Mouse (Mus musculus) neural tube, embryonic 14.5 days (tissue): ENCODE results near the gene Taar9. TPM values are rescaled to one million over a fixed set of nuclear protein-coding genes. Genes with fewer than 3 reads are reported as not detected.
"Not testable (repeated sequence)": the region's sequence is repeated elsewhere in the genome, so short reads cannot be mapped to it uniquely, and the experiment has no call there.

Experiments used
- ATAC-seq: fragments of 200-750 bp; cut with Nextera tagmentation; 2 replicates; pipeline ENCODE4 v1.8.0; 2017; ENCODE audit warnings: low read depth, mild to moderate bottlenecking, moderate TSS enrichment, moderate library complexity
- H3K27ac ChIP-seq: fragments of 300-500 bp; sonication (generic); 2 replicates; pipeline ENCODE4 v1.5.1; 2014; ENCODE audit warnings: low read depth, mild to moderate bottlenecking, control low read depth, low read length, moderate library complexity, mixed read lengths
- H3K27me3 ChIP-seq: fragments of 300-500 bp; sonication (generic); 2 replicates; pipeline ENCODE4 v1.6.1; 2014; ENCODE audit warnings: low read length; ENCODE audit not compliant: control insufficient read depth, insufficient read depth
- H3K36me3 ChIP-seq: fragments of 300-500 bp; sonication (generic); 2 replicates; pipeline ENCODE4 v1.6.1; 2014; ENCODE audit warnings: low read length, mixed read lengths; ENCODE audit not compliant: control insufficient read depth, insufficient read depth
- H3K4me1 ChIP-seq: fragments of 300-500 bp; sonication (generic); 2 replicates; pipeline ENCODE4 v1.6.1; 2014; ENCODE audit warnings: low read length; ENCODE audit not compliant: control insufficient read depth, insufficient read depth
- H3K4me2 ChIP-seq: fragments of 300-500 bp; sonication (generic); 2 replicates; pipeline ENCODE4 v1.6.1; 2014; ENCODE audit warnings: mild to moderate bottlenecking, low read depth, low read length, control low read depth
- H3K4me3 ChIP-seq: fragments of 300-500 bp; sonication (generic); 2 replicates; pipeline ENCODE4 v1.5.1; 2014; ENCODE audit warnings: low read depth, low read length, control low read depth, mixed read lengths
- H3K9ac ChIP-seq: fragments of 300-500 bp; sonication (generic); replicated peaks from 2 replicates; pipeline ENCODE4 v1.6.1; 2014; ENCODE audit warnings: low read depth, mild to moderate bottlenecking, control low read depth, low read length, mixed read lengths
- H3K9me3 ChIP-seq: fragments of 300-500 bp; sonication (generic); 2 replicates; pipeline ENCODE4 v1.6.1; 2016; ENCODE audit warnings: low read length; ENCODE audit not compliant: control insufficient read depth
- WGBS: fragments of 180-500 bp; shearing (Covaris S2); extraction: QIAGEN DNeasy Blood & Tissue Kit; methylation state at CpG from one replicate; pipeline ENCODE4 v1.1.7; 2014; 5-methylcytosine and 5-hydroxymethylcytosine counted together
- polyA plus RNA-seq: library from polyadenylated mRNA; unstranded; fragments of >200 nt; fragmentation: Nextera tagmentation; extraction: Ambion mirVana; gene quantifications from 2 replicates; pipeline ENCODE4 v1.2.1, GENCODE M21; 2014

The Taar9 gene
- not detected in 2 replicates for polyA plus RNA-seq

- 88% methylated on average over 8 of the region's 8 CpGs for WGBS
- not testable (repeated sequence) for H3K4me2 ChIP-seq, H3K9ac ChIP-seq, H3K4me1 ChIP-seq, H3K27ac ChIP-seq, H3K36me3 ChIP-seq, H3K4me3 ChIP-seq, ATAC-seq, H3K9me3 ChIP-seq, H3K27me3 ChIP-seq
These were observed at the start of gene Taar9 for GRCm38 (mm10) chr10:24109434-24109833. Gene Taar9 (minus strand): TSS chr10:24109534.

GRCm38 (mm10) chr10:24158470-24159254 lies 49.3 kb upstream of the Taar9 start:
- Histone ChIP-seq H3K9ac (no peak overlapping the region), H3K27ac (no peak overlapping the region), H3K4me1 (no peaks in the 10 kb centered on the region), H3K27me3 (no peaks in the 10 kb centered on the region), H3K9me3 (no peaks in the 10 kb centered on the region), H3K4me2 (no peak overlapping the region), H3K36me3 (peaks cover 20% of the 10 kb centered on the region; the same call in 1 of the 2 replicates), H3K4me3 (no peak overlapping the region)
- WGBS: 96% methylated on average over 12 of the region's 12 CpGs
- ATAC-seq: 0 out of 2 replicates have a peak, but pooled peaks have one; percentile 57

GRCm38 (mm10) chr10:24150086-24150485 lies 40.8 kb upstream of the Taar9 start:
- H3K36me3 ChIP-seq: peaks cover 1% of the 10 kb centered on the region; the same call in 1 of the 2 replicates
- peaks cover 9% of the 10 kb centered on the region for H3K4me1 ChIP-seq
- no peak for ATAC-seq
- H3K27ac ChIP-seq: no peak overlapping the region
- H3K4me2 ChIP-seq: peak overlapping the region; percentile 62
- WGBS: 36% methylated on average over 7 of the region's 7 CpGs
- no peaks in the 10 kb centered on the region for H3K9me3 ChIP-seq
- H3K4me3 ChIP-seq: peak overlapping the region; percentile 69
- peak overlapping the region; percentile 28; the same call in 1 of the 2 replicates for H3K9ac ChIP-seq
- H3K27me3 ChIP-seq: no peaks in the 10 kb centered on the region

GRCm38 (mm10) chr10:24149135-24149781 lies 39.9 kb upstream of the Taar9 start, which contains the start of gene Stx7:
Gene Stx7 (plus strand): TSS chr10:24149302.
- Histone ChIP-seq H3K9me3 (no peaks in the 10 kb centered on the region), H3K4me2 (peak within 1 kb of the TSS; percentile 62), H3K27ac (peak within 1 kb of the TSS; percentile 52), H3K9ac (peak within 1 kb of the TSS; percentile 86), H3K4me3 (peak within 1 kb of the TSS; percentile 69), H3K36me3 (no peaks in the 10 kb centered on the region), H3K4me1 (peaks cover 9% of the 10 kb centered on the region), H3K27me3 (no peaks in the 10 kb centered on the region)
- 1% methylated on average over 43 of the region's 45 CpGs for WGBS
- peak; percentile 99 for ATAC-seq

- no peak overlapping the region for H3K4me3 ChIP-seq
- no peaks in the 10 kb centered on the region for H3K36me3 ChIP-seq
- no peak overlapping the region for H3K9ac ChIP-seq
- no peaks in the 10 kb centered on the region for H3K27me3 ChIP-seq
- no peak overlapping the region for H3K27ac ChIP-seq
- H3K4me2 ChIP-seq: no peak overlapping the region
- 89% methylated on average over 3 of the region's 3 CpGs for WGBS
- no peaks in the 10 kb centered on the region for H3K9me3 ChIP-seq
- H3K4me1 ChIP-seq: no peaks in the 10 kb centered on the region
- no peak for ATAC-seq
These were observed 33.4 kb upstream of the Taar9 start for GRCm38 (mm10) chr10:24142735-24143134.

GRCm38 (mm10) chr10:24138623-24139261 lies 29.4 kb upstream of the Taar9 start:
- ATAC-seq: no peak
- no peaks in the 10 kb centered on the region for H3K9me3 ChIP-seq

GRCm38 (mm10) chr10:24134071-24134645 lies 24.8 kb upstream of the Taar9 start:
- ATAC-seq: no peak
- H3K9ac ChIP-seq: no peak overlapping the region
- H3K36me3 ChIP-seq: no peaks in the 10 kb centered on the region
- H3K4me1 ChIP-seq: no peaks in the 10 kb centered on the region
- H3K27me3 ChIP-seq: no peaks in the 10 kb centered on the region
- no peak overlapping the region for H3K4me3 ChIP-seq
- no peak overlapping the region for H3K27ac ChIP-seq
- H3K4me2 ChIP-seq: no peak overlapping the region
- no peaks in the 10 kb centered on the region for H3K9me3 ChIP-seq
- 68% methylated on average over 7 of the region's 7 CpGs for WGBS

More at GRCm38 (mm10) chr10:24138623-24139261, 29.4 kb upstream of the Taar9 start:
- Histone ChIP-seq H3K4me1 (no peaks in the 10 kb centered on the region), H3K4me2 (no peak overlapping the region), H3K36me3 (no peaks in the 10 kb centered on the region), H3K9ac (no peak overlapping the region), H3K27me3 (no peaks in the 10 kb centered on the region), H3K4me3 (no peak overlapping the region), H3K27ac (no peak overlapping the region)
- 90% methylated on average over 2 of the region's 2 CpGs for WGBS

- Histone ChIP-seq H3K27ac (no peak overlapping the region), H3K4me2 (no peak overlapping the region), H3K9ac (no peak overlapping the region), H3K4me3 (no peak overlapping the region), H3K9me3 (no peaks in the 10 kb centered on the region), H3K36me3 (no peaks in the 10 kb centered on the region), H3K27me3 (no peaks in the 10 kb centered on the region), H3K4me1 (no peaks in the 10 kb centered on the region)
- 63% methylated on average over 2 of the region's 2 CpGs for WGBS
- ATAC-seq: no peak
These were observed 23.8 kb upstream of the Taar9 start for GRCm38 (mm10) chr10:24133132-24133531.
